Mouse (Mus musculus) CH12.LX (cell line): Measurements from ENCODE around the gene Pde6b.

Experiments
- BHLHE40 ChIP-seq: IDR thresholded peaks from 2 replicates; pipeline ENCODE4 v1.6.1; 2011; ENCODE audit warnings: mild to moderate bottlenecking, low read depth, low read length, improper control_type of control experiment
- CTCF ChIP-seq, 2 experiments: IDR thresholded peaks in 1 of 2; conservative IDR thresholded peaks in 1 of 2; 2 replicates each; pipeline ENCODE4 v1.5.1; 2011 to 2012; ENCODE audit warnings: low read depth in 2 of 2, low read length in 2 of 2, improper control_type of control experiment in 1 of 2, inconsistent platforms in 1 of 2, mild to moderate bottlenecking in 1 of 2, moderate library complexity in 1 of 2
- MEF2A ChIP-seq: IDR thresholded peaks from 2 replicates; pipeline ENCODE4 v1.6.1; 2014; ENCODE audit warnings: low read depth, mild to moderate bottlenecking, inconsistent platforms, low read length, improper control_type of control experiment, borderline replicate concordance

DNA sequence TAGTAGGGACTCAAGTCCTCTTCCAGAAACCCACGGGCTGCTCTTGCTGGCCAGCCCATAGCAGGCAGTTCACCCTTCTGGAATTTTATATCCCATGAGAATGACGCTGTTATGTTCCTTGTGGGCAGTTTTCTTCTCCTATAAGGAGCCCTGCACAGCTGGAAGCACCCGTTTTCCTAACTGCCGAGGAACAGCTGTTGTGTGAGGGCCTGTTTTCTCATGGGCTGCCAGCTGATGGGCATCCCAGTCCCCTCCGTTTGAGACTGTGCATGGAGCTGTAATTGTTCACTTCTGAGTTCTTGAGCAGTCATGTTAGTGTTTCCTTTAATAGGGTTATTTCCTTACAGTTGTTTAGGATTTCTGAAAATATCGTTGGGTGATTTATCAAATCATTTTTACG is 81.4 kb downstream of the Pde6b start:
- no peak for TF ChIP-seq BHLHE40
- no peak for TF ChIP-seq CTCF (conservative IDR thresholded peaks at IDR 0.05 in 1 of 2, IDR thresholded peaks at IDR 0.05 in 1 of 2; ENCODE audit: low read depth in 2 of 2, low read length in 2 of 2)
- no peak for TF ChIP-seq MEF2A
